In the genomic region with DNA sequence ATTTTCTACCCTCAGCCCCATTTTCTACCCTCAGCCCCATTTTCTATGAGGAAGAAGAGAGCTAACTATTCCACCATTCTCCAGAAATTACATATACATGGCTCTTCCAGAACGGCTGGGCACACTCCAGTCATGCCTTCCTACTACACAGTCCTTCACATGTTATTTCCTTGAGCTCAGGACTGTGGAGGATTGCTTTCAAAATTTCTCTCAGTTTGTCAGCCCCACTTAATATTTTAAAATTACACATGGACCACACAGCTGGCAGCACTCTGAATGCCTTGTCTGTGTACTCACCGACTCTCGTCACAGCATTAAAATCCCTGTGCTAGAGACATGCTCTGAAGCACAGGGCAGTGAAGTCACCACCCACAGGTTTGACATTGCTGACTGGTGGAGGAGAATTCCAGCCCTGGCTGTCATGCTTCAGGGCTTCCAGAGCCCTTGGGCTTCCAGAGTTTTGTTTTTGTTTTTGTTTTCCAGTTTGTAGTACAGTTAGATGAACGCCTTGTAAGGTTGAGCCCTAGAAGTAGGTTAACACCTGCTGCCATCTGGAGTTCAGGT, we compare ENCODE assay signal across 8 mouse cellular contexts. TPM values are rescaled to one million over a fixed set of nuclear protein-coding genes. Genes with fewer than 3 reads are reported as not detected.
DNase-seq lines count a peak whose midpoint lies in the region; ATAC-seq and TF ChIP-seq lines count a peak whose summit lies in the region.

No protein-coding gene starts in this region.

- peaks cover 7 to 13% of the 10 kb centered on the region in 2 experiments for H3K36me3 ChIP-seq in MEL (ENCODE audit: control insufficient read depth in 1 of 2, insufficient read depth in 2 of 2, low read length in 2 of 2)
- peaks cover 25% of the 10 kb centered on the region for H3K36me3 ChIP-seq in hindbrain, embryonic 14.5 days (replicated peaks; ENCODE audit: control insufficient read depth, insufficient read depth)
- peaks cover 30% of the 10 kb centered on the region for H3K36me3 ChIP-seq in liver, embryonic 12.5 days

- peak overlapping the region; percentile 16 to 95; a peak in 3 of 4 replicates for H3K4me3 ChIP-seq in MEL (ENCODE audit: control insufficient read depth in 1 of 2, insufficient read depth in 1 of 2, low read depth in 2 of 2, low read length in 2 of 2)
- H3K4me3 ChIP-seq in hindbrain, embryonic 14.5 days (replicated peaks; ENCODE audit: low read length) = peak overlapping the region; percentile 94
- peak overlapping the region; percentile 80 for H3K4me3 ChIP-seq in liver, embryonic 12.5 days

- H3K27me3 ChIP-seq in MEL (ENCODE audit: control insufficient read depth in 1 of 2, insufficient read depth in 2 of 2, low read length in 2 of 2) = 0 out of 4 replicates have a peak, but pooled peaks cover 0 to 4% of the 10 kb centered on the region in 2 experiments
- no peaks in the 10 kb centered on the region for H3K27me3 ChIP-seq in hindbrain, embryonic 14.5 days (ENCODE audit: control insufficient read depth, insufficient read depth, low read length)
- no peaks in the 10 kb centered on the region for H3K27me3 ChIP-seq in liver, embryonic 12.5 days (replicated peaks)

- TF ChIP-seq CTCF in MEL (IDR thresholded peaks at IDR 0.05 in 2 of 3, conservative IDR thresholded peaks at IDR 0.05 in 1 of 3; ENCODE audit: control insufficient read depth in 1 of 3, insufficient read depth in 1 of 3, low read depth in 2 of 3, low read length in 3 of 3, poor library complexity in 1 of 3, severe bottlenecking in 1 of 3) = no peak

- H3K79me2 ChIP-seq in MEL (ENCODE audit: control insufficient read depth, insufficient read depth, low read length, poor library complexity) = peaks cover 27% of the 10 kb centered on the region

- H3K4me1 ChIP-seq in MEL (ENCODE audit: control insufficient read depth in 1 of 2, insufficient read depth in 2 of 2, low read length in 2 of 2) = peaks cover 11 to 17% of the 10 kb centered on the region in 2 experiments
- H3K4me1 ChIP-seq in hindbrain, embryonic 14.5 days (replicated peaks; ENCODE audit: control insufficient read depth, insufficient read depth, low read length) = peaks cover 24% of the 10 kb centered on the region
- H3K4me1 ChIP-seq in liver, embryonic 12.5 days = peaks cover 25% of the 10 kb centered on the region

- TF ChIP-seq POLR2A in MEL (IDR thresholded peaks at IDR 0.05; ENCODE audit: control insufficient read depth in 1 of 2, insufficient read depth in 1 of 2, low read depth in 1 of 2, low read length in 2 of 2, poor library complexity in 1 of 2) = no peak

- ATAC-seq in hindbrain, embryonic 14.5 days (ENCODE audit: low FRiP score) = peak; percentile 19; the same call in 1 of the 2 replicates
- ATAC-seq in liver, embryonic 12.5 days = no peak

- no peak for TF ChIP-seq RAD21 in MEL (IDR thresholded peaks at IDR 0.05; ENCODE audit: low read depth, low read length)

- TF ChIP-seq EP300 in MEL (IDR thresholded peaks at IDR 0.05; ENCODE audit: low read depth in 1 of 2, low read length in 2 of 2) = no peak

- peak; percentile 33 to 62 for DNase-seq in adrenal gland, adult (ENCODE audit: inconsistent age in 2 of 2, low spot score in 1 of 2)
- no peak for DNase-seq in adrenal gland, adult 18-20 months (ENCODE audit: low spot score in 2 of 2)
- DNase-seq in MEL (ENCODE audit: low read depth, low spot score) = no peak
- no peak for DNase-seq in hindbrain, embryonic 14.5 days (ENCODE audit: low spot score)
- DNase-seq in frontal cortex, postnatal 14 days (ENCODE audit: low spot score in 2 of 2) = no peak
- DNase-seq in cerebellum, postnatal 36 days = no peak
- DNase-seq in right cerebral cortex, postnatal 25 days = no peak

- H3K27ac ChIP-seq in MEL (ENCODE audit: control insufficient read depth, low read depth, low read length) = no peak overlapping the region
- H3K27ac ChIP-seq in hindbrain, embryonic 14.5 days = peak overlapping the region; percentile 94
- H3K27ac ChIP-seq in liver, embryonic 12.5 days = no peak overlapping the region

- WGBS in hindbrain, embryonic 14.5 days = 49% methylated on average over 4 of the region's 4 CpGs
- WGBS in liver, embryonic 12.5 days (ENCODE audit: insufficient replicate concordance) = 71% methylated on average over 4 of the region's 4 CpGs

- H3K9ac ChIP-seq in MEL (ENCODE audit: control insufficient read depth, low read depth, low read length, poor library complexity, severe bottlenecking) = peak overlapping the region; percentile 11; the same call in 1 of the 2 replicates
- peak overlapping the region; percentile 95 for H3K9ac ChIP-seq in hindbrain, embryonic 14.5 days
- peak overlapping the region; percentile 88 for H3K9ac ChIP-seq in liver, embryonic 12.5 days

- peak overlapping the region; percentile 75 for H3K4me2 ChIP-seq in hindbrain, embryonic 14.5 days (replicated peaks)
- peak overlapping the region; percentile 76 for H3K4me2 ChIP-seq in liver, embryonic 12.5 days

- no peaks in the 10 kb centered on the region for H3K9me3 ChIP-seq in MEL (replicated peaks; ENCODE audit: insufficient read depth, low read length)
- H3K9me3 ChIP-seq in hindbrain, embryonic 14.5 days (ENCODE audit: control insufficient read depth, low read length) = no peaks in the 10 kb centered on the region
- H3K9me3 ChIP-seq in liver, embryonic 12.5 days (replicated peaks) = no peaks in the 10 kb centered on the region

TF ChIP-seq in MEL, 35 proteins besides CTCF, POLR2A, EP300 and RAD21:
- TF ChIP-seq RCOR1 (IDR thresholded peaks at IDR 0.05; ENCODE audit: low read depth, low read length) (no peak), E2F4 (IDR thresholded peaks at IDR 0.05; ENCODE audit: borderline replicate concordance, low read depth, low read length) (no peak), USF2 (IDR thresholded peaks at IDR 0.05; ENCODE audit: borderline replicate concordance in 1 of 2, insufficient read depth in 1 of 2, low read depth in 1 of 2, low read length in 2 of 2) (no peak), MXI1 (IDR thresholded peaks at IDR 0.05; ENCODE audit: low read depth, low read length) (no peak), JUND (IDR thresholded peaks at IDR 0.05; ENCODE audit: low read depth, low read length) (no peak), POLR2AphosphoS5 (IDR thresholded peaks at IDR 0.05; ENCODE audit: borderline replicate concordance, low read depth, low read length) (no peak), BHLHE40 (IDR thresholded peaks at IDR 0.05; ENCODE audit: borderline replicate concordance, low read depth, low read length) (no peak), MAFK (IDR thresholded peaks at IDR 0.05; ENCODE audit: borderline replicate concordance, low read depth, low read length) (no peak), ZMIZ1 (IDR thresholded peaks at IDR 0.05; ENCODE audit: low read depth, low read length) (no peak), NELFE (IDR thresholded peaks at IDR 0.05; ENCODE audit: low read depth, low read length) (no peak), TAL1 (IDR thresholded peaks at IDR 0.05; ENCODE audit: low read length) (no peak), USF1 (IDR thresholded peaks at IDR 0.05; ENCODE audit: low read depth, low read length) (no peak), POLR2AphosphoS2 (IDR thresholded peaks at IDR 0.05; ENCODE audit: low read length) (no peak), ZKSCAN1 (IDR thresholded peaks at IDR 0.05; ENCODE audit: low read depth, low read length) (no peak), MEF2A (IDR thresholded peaks at IDR 0.05; ENCODE audit: extremely low read depth, insufficient replicate concordance, low read depth, low read length, poor library complexity, severe bottlenecking) (no peak)

RNA-seq across cellular contexts. Expression of gene Gabarapl1, which starts 1.7 kb away (rescaled TPM):
- 100 to 1,000 TPM; 283 to 313 TPM for total RNA-seq in adrenal gland, adult 18-20 months (2021)
- total RNA-seq in MEL (2012; rRNA removed) = 61.3 and 65.7 TPM in 2 replicates
- 10 to 100 TPM in 1 of 2 experiments, not detected in 1; 99.5 TPM for polyA plus RNA-seq in MEL (2012; ENCODE audit: insufficient read depth in 1 of 2, insufficient read length in 2 of 2, low read depth in 1 of 2, low replicate concordance in 2 of 2, missing spikeins in 1 of 2)
- polyA plus RNA-seq in hindbrain, embryonic 14.5 days (2014; fragmentation: Nextera tagmentation; extraction: Ambion mirVana) = 74.7 and 80.9 TPM in 2 replicates
- 37.8 and 38.0 TPM in 2 replicates for polyA plus RNA-seq in liver, embryonic 12.5 days (2016; fragmentation: Nextera tagmentation; extraction: Ambion mirVana)

RNA-seq across cellular contexts. Expression of gene Tmem52b, which starts 22.4 kb away (rescaled TPM):
- not detected for total RNA-seq in adrenal gland, adult 18-20 months (2021)
- not detected in 2 replicates for total RNA-seq in MEL (2012; rRNA removed)
- not detected for polyA plus RNA-seq in MEL (2012; ENCODE audit: insufficient read depth in 1 of 2, insufficient read length in 2 of 2, low read depth in 1 of 2, low replicate concordance in 2 of 2, missing spikeins in 1 of 2)
- 0.24 TPM in 1 of 2 replicates, not detected in the other for polyA plus RNA-seq in hindbrain, embryonic 14.5 days (2014; fragmentation: Nextera tagmentation; extraction: Ambion mirVana)
- polyA plus RNA-seq in liver, embryonic 12.5 days (2016; fragmentation: Nextera tagmentation; extraction: Ambion mirVana) = not detected in 2 replicates

RNA-seq across cellular contexts. Expression of gene Olr1, which starts 27.7 kb away (rescaled TPM):
- under 1 TPM in 1 of 2 experiments, not detected in 1; 0.80 TPM for total RNA-seq in adrenal gland, adult 18-20 months (2021)
- 0.03 TPM in 1 of 2 replicates, not detected in the other for total RNA-seq in MEL (2012; rRNA removed)
- under 1 TPM in 1 of 2 experiments, not detected in 1; 0.06 TPM for polyA plus RNA-seq in MEL (2012; ENCODE audit: insufficient read depth in 1 of 2, insufficient read length in 2 of 2, low read depth in 1 of 2, low replicate concordance in 2 of 2, missing spikeins in 1 of 2)
- polyA plus RNA-seq in hindbrain, embryonic 14.5 days (2014; fragmentation: Nextera tagmentation; extraction: Ambion mirVana) = not detected in 2 replicates
- polyA plus RNA-seq in liver, embryonic 12.5 days (2016; fragmentation: Nextera tagmentation; extraction: Ambion mirVana) = 0.74 and 0.83 TPM in 2 replicates

RNA-seq across cellular contexts. Expression of gene Klre1, which starts 43.0 kb away (rescaled TPM):
- under 1 TPM in 1 of 2 experiments, not detected in 1; 0.22 TPM for total RNA-seq in adrenal gland, adult 18-20 months (2021)
- total RNA-seq in MEL (2012; rRNA removed) = not detected in 2 replicates
- polyA plus RNA-seq in MEL (2012; ENCODE audit: insufficient read depth in 1 of 2, insufficient read length in 2 of 2, low read depth in 1 of 2, low replicate concordance in 2 of 2, missing spikeins in 1 of 2) = not detected
- not detected in 2 replicates for polyA plus RNA-seq in hindbrain, embryonic 14.5 days (2014; fragmentation: Nextera tagmentation; extraction: Ambion mirVana)
- not detected in 2 replicates for polyA plus RNA-seq in liver, embryonic 12.5 days (2016; fragmentation: Nextera tagmentation; extraction: Ambion mirVana)

RNA-seq across cellular contexts. Expression of gene Klrd1, which starts 56.9 kb away (rescaled TPM):
- total RNA-seq in adrenal gland, adult 18-20 months (2021) = under 1 TPM; 0.66 to 0.70 TPM
- not detected in 2 replicates for total RNA-seq in MEL (2012; rRNA removed)
- polyA plus RNA-seq in MEL (2012; ENCODE audit: insufficient read depth in 1 of 2, insufficient read length in 2 of 2, low read depth in 1 of 2, low replicate concordance in 2 of 2, missing spikeins in 1 of 2) = not detected
- not detected in 2 replicates for polyA plus RNA-seq in hindbrain, embryonic 14.5 days (2014; fragmentation: Nextera tagmentation; extraction: Ambion mirVana)
- polyA plus RNA-seq in liver, embryonic 12.5 days (2016; fragmentation: Nextera tagmentation; extraction: Ambion mirVana) = 0.18 and 0.83 TPM in 2 replicates

Comparison
In these comparisons a context has a peak if more than half of its experiments do, and no peak if none do; other contexts are left out.
1. DNase-seq: peak in adrenal gland, adult (2 of 2); none in adrenal gland, adult 18-20 months (0 of 2), MEL (single experiment), hindbrain, embryonic 14.5 days (single experiment), frontal cortex, postnatal 14 days (0 of 2), cerebellum, postnatal 36 days (0 of 2) and right cerebral cortex, postnatal 25 days (single experiment).
2. H3K9ac ChIP-seq: peak in every context shown above with its lines; median percentile 95 in hindbrain, embryonic 14.5 days; 88 in liver, embryonic 12.5 days; 11 in MEL.
3. Peak in every context shown above with its lines, with median percentiles within 50 percentile points of each other: H3K4me3 ChIP-seq.